Mouse (Mus musculus): ENCODE measurements around the gene Tpcn2.

GRCm38 (mm10) chr7:145169703-145170102 lies 114.1 kb downstream of the Tpcn2 start:
- TF ChIP-seq CTCF (IDR thresholded peaks at IDR 0.05; ENCODE audit: control insufficient read depth, insufficient read depth, low read length): no peak
- TF ChIP-seq POLR2A (IDR thresholded peaks at IDR 0.05; ENCODE audit: borderline replicate concordance, control insufficient read depth, low read depth, low read length): no peak

All from bone marrow, adult 2 months (tissue).